Mouse (Mus musculus) midbrain, embryonic 14.5 days (tissue): ENCODE measurements at regions not wholly inside any gene's neighbourhood (a gene's known extent, or its start where the extent isn't known, plus 50 kb on each side); places are given as distances from the start of the nearest gene placed in this dataset.

ENCODE experiments used
- ATAC-seq: fragments of 200-750 bp; cut with Nextera tagmentation; 2 replicates; pipeline ENCODE4 v1.8.0; 2017; ENCODE audit warnings: moderate number of reproducible peaks, moderate library complexity; ENCODE audit not compliant: low FRiP score, low TSS enrichment
- DNase-seq: peaks from one replicate; pipeline ENCODE4 v3.0.0-alpha.2; 2015
- H3K27ac ChIP-seq: fragments of 300-500 bp; sonication (generic); replicated peaks from 2 replicates; pipeline ENCODE4 v1.5.1; 2014; ENCODE audit warnings: mild to moderate bottlenecking, low read depth, low read length, moderate library complexity
- H3K27me3 ChIP-seq: fragments of 300-500 bp; sonication (generic); 2 replicates; pipeline ENCODE4 v1.6.1; 2014; ENCODE audit warnings: low read length, control low read depth, mixed read lengths; ENCODE audit not compliant: control insufficient read depth, insufficient read depth
- H3K36me3 ChIP-seq: fragments of 300-500 bp; sonication (generic); 2 replicates; pipeline ENCODE4 v1.6.1; 2014; ENCODE audit warnings: low read length, control low read depth; ENCODE audit not compliant: control insufficient read depth, insufficient read depth
- H3K4me1 ChIP-seq: fragments of 300-500 bp; sonication (generic); 2 replicates; pipeline ENCODE4 v1.6.1; 2014; ENCODE audit warnings: mild to moderate bottlenecking, antibody characterized with exemption, low read length, control low read depth; ENCODE audit not compliant: control insufficient read depth, insufficient read depth
- H3K4me2 ChIP-seq: fragments of 300-500 bp; sonication (generic); 2 replicates; pipeline ENCODE4 v1.6.1; 2014; ENCODE audit warnings: mild to moderate bottlenecking, low read length, moderate library complexity
- H3K4me3 ChIP-seq: fragments of 300-500 bp; sonication (generic); replicated peaks from 2 replicates; pipeline ENCODE4 v1.5.1; 2014; ENCODE audit warnings: low read depth, low read length
- H3K9ac ChIP-seq: fragments of 300-500 bp; sonication (generic); replicated peaks from 2 replicates; pipeline ENCODE4 v1.6.1; 2014; ENCODE audit warnings: mild to moderate bottlenecking, low read length, moderate library complexity
- H3K9me3 ChIP-seq: fragments of 300-500 bp; sonication (generic); 2 replicates; pipeline ENCODE4 v1.6.1; 2016; ENCODE audit warnings: low read length, control low read depth, mixed read lengths; ENCODE audit not compliant: control insufficient read depth
- WGBS: fragments of 180-500 bp; shearing (Covaris S2); extraction: QIAGEN DNeasy Blood & Tissue Kit; methylation state at CpG from one replicate; pipeline ENCODE4 v1.1.7; 2014; 5-methylcytosine and 5-hydroxymethylcytosine counted together

- H3K36me3 ChIP-seq, result no peaks in the 10 kb centered on the region
- ATAC-seq (0 out of 2 replicates have a peak, but pooled peaks have one; percentile 51), DNase-seq (peak; percentile 39)
- H3K27ac ChIP-seq, result no peak overlapping the region
- H3K4me2 ChIP-seq, result no peak overlapping the region
- H3K4me3 ChIP-seq, result no peak overlapping the region
- H3K27me3 ChIP-seq, result no peaks in the 10 kb centered on the region
- peaks cover 8% of the 10 kb centered on the region; the same call in 1 of the 2 replicates for H3K4me1 ChIP-seq
- no peaks in the 10 kb centered on the region for H3K9me3 ChIP-seq
- WGBS, result 76% methylated on average over 7 of the region's 7 CpGs
- H3K9ac ChIP-seq, result no peak overlapping the region
Measured at GRCm38 (mm10) chr10:17562410-17563350, 160.3 kb upstream of the Cited2 start.

GRCm38 (mm10) chr10:17563351-17563749, 159.7 kb upstream of the Cited2 start:
- no peaks in the 10 kb centered on the region for H3K9me3 ChIP-seq
- H3K4me1 ChIP-seq, result peaks cover 8% of the 10 kb centered on the region; the same call in 1 of the 2 replicates
- H3K4me2 ChIP-seq, result no peak overlapping the region
- DNase-seq (no peak), ATAC-seq (no peak)
- H3K27ac ChIP-seq, result no peak overlapping the region
- no peaks in the 10 kb centered on the region for H3K36me3 ChIP-seq
- WGBS, result 57% methylated on average over 4 of the region's 4 CpGs
- H3K4me3 ChIP-seq, result no peak overlapping the region
- H3K9ac ChIP-seq, result no peak overlapping the region
- H3K27me3 ChIP-seq, result no peaks in the 10 kb centered on the region

GRCm38 (mm10) chr10:17564895-17565620, 158.0 kb upstream of the Cited2 start:
- Histone ChIP-seq H3K27me3 (no peaks in the 10 kb centered on the region), H3K4me1 (peaks cover 8% of the 10 kb centered on the region; the same call in 1 of the 2 replicates), H3K4me2 (no peak overlapping the region), H3K4me3 (no peak overlapping the region), H3K27ac (no peak overlapping the region), H3K9me3 (no peaks in the 10 kb centered on the region), H3K9ac (no peak overlapping the region), H3K36me3 (no peaks in the 10 kb centered on the region)
- DNase-seq, result no peak
- 73% methylated on average over 6 of the region's 6 CpGs for WGBS
- ATAC-seq, result no peak

- Histone ChIP-seq H3K4me3 (no peak overlapping the region), H3K4me1 (peaks cover 8% of the 10 kb centered on the region; the same call in 1 of the 2 replicates), H3K27me3 (no peaks in the 10 kb centered on the region), H3K4me2 (no peak overlapping the region), H3K36me3 (no peaks in the 10 kb centered on the region), H3K9ac (no peak overlapping the region), H3K27ac (no peak overlapping the region), H3K9me3 (no peaks in the 10 kb centered on the region)
- ATAC-seq, result no peak
- DNase-seq, result no peak
- 93% methylated on average over 5 of the region's 5 CpGs for WGBS
Measured at GRCm38 (mm10) chr10:17566975-17567374, 156.0 kb upstream of the Cited2 start.

- no peak for DNase-seq
- H3K9me3 ChIP-seq, result no peaks in the 10 kb centered on the region
- no peak overlapping the region for H3K9ac ChIP-seq
- no peak overlapping the region for H3K4me3 ChIP-seq
- no peaks in the 10 kb centered on the region for H3K36me3 ChIP-seq
- H3K4me1 ChIP-seq, result peaks cover 8% of the 10 kb centered on the region; the same call in 1 of the 2 replicates
- 89% methylated on average over 3 of the region's 3 CpGs for WGBS
- H3K27ac ChIP-seq, result no peak overlapping the region
- no peaks in the 10 kb centered on the region for H3K27me3 ChIP-seq
- ATAC-seq, result no peak
- no peak overlapping the region for H3K4me2 ChIP-seq
Measured at GRCm38 (mm10) chr10:17567631-17568030, 155.4 kb upstream of the Cited2 start.

- Histone ChIP-seq H3K27ac (no peak overlapping the region), H3K4me2 (no peak overlapping the region), H3K27me3 (no peaks in the 10 kb centered on the region), H3K4me3 (no peak overlapping the region), H3K9me3 (no peaks in the 10 kb centered on the region), H3K4me1 (no peaks in the 10 kb centered on the region), H3K9ac (no peak overlapping the region), H3K36me3 (no peaks in the 10 kb centered on the region)
- ATAC-seq (no peak), DNase-seq (no peak)
- 87% methylated on average over 6 of the region's 6 CpGs for WGBS
Measured at GRCm38 (mm10) chr10:17569577-17570113, 153.4 kb upstream of the Cited2 start.

GRCm38 (mm10) chr10:17574894-17575293, 148.1 kb upstream of the Cited2 start:
- no peak for ATAC-seq
- Histone ChIP-seq H3K4me1 (no peaks in the 10 kb centered on the region), H3K9ac (no peak overlapping the region), H3K4me2 (no peak overlapping the region), H3K36me3 (no peaks in the 10 kb centered on the region), H3K27ac (no peak overlapping the region), H3K27me3 (no peaks in the 10 kb centered on the region), H3K9me3 (no peaks in the 10 kb centered on the region), H3K4me3 (no peak overlapping the region)
- whole genome bisulfite sequencing, result 83% methylated on average over 3 of the region's 3 CpGs
- no peak for DNase-seq

- H3K4me3 ChIP-seq, result no peak overlapping the region
- no peak overlapping the region for H3K4me2 ChIP-seq
- peak; percentile 13 for DNase-seq
- ATAC-seq, result no peak
- H3K27me3 ChIP-seq, result no peaks in the 10 kb centered on the region
- no peaks in the 10 kb centered on the region for H3K36me3 ChIP-seq
- no peak overlapping the region for H3K9ac ChIP-seq
- no peaks in the 10 kb centered on the region for H3K4me1 ChIP-seq
- 54% methylated on average over 10 of the region's 10 CpGs for WGBS
- H3K27ac ChIP-seq, result no peak overlapping the region
- no peaks in the 10 kb centered on the region for H3K9me3 ChIP-seq
Measured at GRCm38 (mm10) chr10:17575448-17576332, 147.3 kb upstream of the Cited2 start.
